Mouse (Mus musculus): ENCODE measurements around the gene App.

Gene App

DNA sequence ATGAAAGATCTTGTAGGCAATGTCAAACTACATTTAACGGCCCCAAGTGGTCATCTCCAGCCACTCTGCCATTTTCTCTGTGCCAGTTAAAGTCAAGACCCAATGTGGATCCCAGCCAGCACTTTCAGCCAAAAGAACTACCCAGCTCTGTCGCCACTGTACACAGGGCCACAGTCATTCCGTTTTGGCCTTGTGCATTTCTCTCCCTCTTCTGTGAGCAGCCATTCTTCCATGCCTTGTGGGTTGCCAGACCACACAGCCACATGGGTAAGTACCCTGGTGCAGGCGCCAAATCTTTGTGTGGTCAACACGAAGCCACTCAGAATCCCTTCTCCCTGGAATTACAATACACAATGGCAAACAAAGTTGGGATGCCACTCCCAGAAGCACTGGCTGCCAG is 57.7 kb downstream of the App start:
- no peak for DNase-seq

DNA sequence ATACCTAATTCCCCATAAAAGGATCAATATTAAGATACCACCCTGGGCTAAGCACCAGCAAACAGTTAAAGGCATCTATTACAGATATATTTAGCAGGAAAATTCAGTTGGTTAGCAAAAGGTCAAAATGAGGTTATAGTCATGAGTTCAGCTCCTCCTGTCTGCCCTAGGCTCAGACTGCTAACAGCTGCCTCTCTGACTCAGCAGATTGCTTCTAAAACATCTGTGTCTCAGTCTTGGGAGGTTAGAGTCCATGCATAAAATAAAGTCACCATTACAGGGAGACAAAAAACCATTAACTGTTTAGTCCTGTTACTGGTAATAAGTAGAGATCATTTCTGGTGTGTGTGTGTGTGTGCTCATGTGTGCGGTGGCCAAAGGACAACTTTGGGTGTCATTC is 58.8 kb downstream of the App start:
- no peak for DNase-seq

DNA sequence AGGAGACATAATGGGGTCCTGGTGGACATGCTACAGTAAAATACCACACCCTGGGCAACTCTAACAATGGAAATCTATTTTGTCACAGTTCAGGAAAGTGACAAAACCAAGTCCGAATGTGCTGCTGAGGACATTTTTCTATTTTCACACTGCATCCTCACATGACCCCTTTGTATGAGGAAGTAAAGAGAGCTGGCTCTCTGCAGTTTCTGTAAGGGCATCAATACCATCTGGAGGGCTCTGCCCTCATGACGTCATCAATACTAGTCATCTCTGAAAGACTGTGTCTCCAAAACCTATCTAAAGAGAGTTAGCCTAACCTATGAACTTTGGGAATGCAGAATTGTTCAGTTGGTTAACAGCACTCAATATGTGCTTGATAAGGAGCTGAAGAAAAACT is 59.6 kb downstream of the App start:
- no peak for DNase-seq

DNA sequence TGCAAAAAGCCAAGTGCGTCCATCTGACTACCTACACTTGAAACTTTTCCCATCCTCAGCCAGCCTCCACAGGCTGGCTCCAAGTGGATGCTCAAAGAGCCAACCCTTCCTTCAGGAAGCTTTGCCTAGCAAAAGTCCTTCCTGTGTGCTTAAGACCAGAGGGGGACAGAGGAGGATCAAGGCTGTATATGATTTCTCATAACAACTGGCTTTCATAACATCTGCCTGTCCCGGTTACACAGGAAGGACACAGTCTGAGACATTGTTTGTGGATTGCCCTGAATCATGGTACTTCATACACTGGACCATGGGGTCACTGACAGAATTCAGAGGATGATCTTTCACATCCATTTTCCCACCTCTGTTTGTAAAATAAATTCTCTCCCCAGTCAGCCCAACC is 61.3 kb downstream of the App start:
- DNase-seq: no peak

DNA sequence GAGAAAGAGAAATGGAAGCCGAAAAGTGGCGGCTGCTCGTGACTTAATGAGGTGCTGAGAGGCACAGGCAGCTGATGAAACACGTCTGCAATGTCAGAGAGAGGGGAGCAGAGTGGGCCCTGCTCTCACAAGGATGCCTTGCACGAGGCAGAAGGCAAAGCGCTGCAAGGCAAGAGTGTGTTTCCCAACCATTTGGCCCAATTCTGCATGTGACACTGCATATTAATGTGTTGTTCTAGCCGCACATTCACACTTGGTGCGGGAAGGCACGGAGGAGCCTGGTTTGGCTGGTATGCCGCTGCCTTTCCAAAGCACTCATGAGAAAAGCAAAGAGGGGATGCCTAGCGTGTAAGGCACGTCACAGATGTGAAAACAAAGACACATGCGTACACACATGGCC is 63.1 kb downstream of the App start:
- peak in 1 of 2 experiments; percentile 41 for DNase-seq

DNA sequence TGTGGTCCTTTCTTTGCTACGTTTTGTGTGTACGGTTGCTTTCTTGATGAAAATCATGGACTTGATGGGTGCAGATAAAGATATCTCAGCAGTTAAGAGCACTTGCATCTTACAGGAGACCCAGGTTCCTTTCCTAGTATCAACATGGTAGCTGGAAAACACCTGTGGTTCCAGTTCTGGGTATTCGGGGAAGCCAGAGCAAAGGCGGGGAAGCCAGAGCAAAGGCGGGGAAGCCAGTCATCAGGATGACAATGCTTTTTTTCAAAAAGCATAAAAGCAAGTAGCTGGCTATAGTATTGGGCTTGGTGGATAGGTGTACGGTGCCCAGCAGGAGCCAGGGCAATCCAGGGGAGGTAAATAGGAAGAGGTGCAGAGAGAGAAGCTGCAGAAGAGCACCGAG is 65.1 kb downstream of the App start:
- DNase-seq: no peak

DNA sequence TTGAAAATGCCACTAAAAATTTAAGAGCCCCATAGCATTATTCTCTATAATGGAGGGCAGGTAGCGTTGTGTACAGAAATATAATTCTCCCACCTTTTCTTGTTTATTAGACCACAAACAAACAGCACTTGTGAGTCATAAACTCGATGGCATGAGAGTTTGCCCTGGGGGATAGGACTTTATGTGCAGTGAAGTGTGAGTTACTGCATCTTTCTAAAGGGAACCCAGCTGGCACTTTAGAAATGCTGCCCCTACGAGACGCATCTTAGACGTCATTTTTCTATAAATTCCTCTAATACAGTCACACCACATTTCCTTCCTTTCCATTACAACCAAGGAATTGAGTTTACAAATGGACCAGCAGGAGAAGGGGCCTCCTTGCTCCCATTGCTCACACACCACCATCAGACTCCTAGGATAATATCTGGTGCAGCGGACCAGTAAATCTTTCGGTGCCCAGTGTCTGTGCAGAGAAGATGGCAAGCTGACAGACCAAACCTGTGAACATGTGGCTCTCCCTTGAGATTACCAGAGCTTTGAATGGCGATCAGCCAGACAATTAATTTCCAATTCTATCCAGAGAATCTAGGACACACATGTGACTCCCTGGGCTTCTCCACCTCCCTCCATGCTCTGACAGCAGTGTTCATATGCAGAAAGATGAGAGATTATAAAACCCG is 66.8 kb downstream of the App start:
- no peak for DNase-seq

DNA sequence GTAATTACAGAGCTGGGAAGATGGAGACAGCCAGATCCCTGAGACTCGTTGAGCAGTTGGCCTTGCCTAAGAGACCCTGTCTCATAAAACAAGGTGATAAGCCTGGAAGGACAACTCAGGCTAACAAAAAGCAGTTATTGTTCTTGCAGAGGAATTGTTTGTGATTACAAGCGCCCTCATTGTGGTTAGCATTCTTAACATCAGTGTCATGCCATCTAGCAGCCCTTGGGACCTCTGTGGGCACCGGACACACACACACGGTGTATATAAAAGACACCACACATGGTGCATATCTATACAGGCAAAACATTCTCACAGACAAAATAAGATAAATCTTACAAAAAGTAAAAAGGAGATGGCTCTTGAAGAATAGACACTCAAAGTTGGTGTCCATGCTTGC is 68.0 kb downstream of the App start:
- DNase-seq: no peak

DNA sequence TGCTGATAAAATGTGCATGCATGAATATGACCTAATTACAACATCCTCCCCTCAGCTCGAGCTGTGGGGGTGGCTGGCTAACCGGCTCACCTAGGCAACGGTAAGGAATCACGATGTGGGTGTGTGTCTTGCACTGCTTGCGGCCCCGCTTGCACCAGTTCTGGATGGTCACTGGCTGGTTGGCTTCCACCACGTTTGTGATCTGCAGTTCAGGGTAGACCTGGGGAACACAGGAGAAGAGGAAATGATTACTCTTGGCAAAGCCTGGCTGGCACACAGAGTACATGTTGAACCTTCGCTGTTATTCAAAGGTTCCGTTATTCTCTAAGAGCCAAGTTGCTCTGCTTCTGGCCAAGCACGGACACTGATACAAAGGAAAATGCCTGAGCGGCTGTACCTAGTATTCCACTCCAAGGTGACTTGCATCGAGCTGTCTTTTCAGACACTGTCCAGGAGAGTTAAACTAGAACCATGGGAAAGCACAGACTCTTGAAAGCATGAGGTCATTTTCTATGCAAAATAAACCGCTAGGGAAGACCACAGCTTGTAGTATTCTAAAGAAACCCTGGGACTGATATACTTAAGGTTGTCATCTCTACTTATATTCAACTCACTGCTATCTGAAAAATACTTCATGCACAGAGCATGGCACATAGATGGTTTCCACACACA is 70.3 kb downstream of the App start:
- DNase-seq: no peak

DNA sequence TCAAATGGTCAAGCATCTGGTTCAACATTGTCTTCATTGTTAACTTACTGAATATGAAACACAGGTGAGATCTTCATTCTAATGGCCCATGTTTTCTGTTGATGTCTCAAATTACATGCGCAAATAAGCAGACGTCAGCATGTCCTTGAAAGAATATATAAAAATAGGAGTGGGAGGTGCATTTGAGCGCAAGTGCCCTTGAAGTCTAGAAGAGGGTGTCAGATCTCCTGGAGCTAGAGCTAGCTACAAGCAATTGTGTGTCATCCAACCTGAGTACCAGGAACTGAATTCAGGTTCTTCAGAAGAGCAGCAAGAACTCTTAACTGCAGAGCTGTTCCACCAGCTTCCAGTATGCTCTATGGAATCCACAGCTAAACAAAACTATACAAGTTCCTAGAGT is 72.0 kb downstream of the App start:
- DNase-seq: no peak

DNA sequence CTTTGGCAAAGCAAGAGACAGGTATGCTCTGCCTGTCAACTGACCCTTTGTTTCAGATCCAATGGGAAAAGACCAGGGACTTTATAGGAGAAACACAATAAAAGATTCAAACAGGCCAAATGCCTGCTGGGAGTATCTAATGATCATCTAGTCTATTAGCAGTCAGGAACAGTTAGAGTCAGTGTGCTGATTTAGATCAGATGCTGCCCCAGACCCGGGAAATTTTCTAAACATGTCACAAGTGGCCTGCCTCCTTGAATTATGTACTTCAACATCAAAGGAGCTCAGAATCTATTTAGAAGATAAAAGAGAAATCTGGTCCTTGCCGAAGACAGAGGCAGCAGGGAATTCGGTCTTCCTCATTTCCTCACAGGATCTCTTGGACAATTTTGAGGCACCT is 72.8 kb downstream of the App start:
- no peak for DNase-seq

DNA sequence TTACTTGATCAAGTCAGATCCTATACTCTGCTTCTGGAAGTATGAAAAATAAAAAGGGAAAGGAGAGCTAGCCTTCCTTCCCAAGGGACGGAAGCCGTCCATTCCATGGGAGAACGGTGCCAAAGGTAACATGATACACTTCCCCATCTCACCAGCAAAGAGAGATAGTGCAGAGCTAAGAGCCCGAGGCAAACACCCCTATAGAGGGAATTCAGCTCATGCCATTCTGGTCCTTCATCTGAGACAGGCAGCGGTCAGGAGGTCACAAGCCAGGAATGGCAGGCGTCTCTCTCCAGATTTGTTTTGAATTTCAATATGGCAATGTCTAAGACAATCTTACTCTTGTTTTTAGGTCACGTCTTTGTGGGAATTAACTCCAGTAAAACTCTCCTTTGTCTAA is 74.1 kb downstream of the App start:
- no peak for DNase-seq

DNA sequence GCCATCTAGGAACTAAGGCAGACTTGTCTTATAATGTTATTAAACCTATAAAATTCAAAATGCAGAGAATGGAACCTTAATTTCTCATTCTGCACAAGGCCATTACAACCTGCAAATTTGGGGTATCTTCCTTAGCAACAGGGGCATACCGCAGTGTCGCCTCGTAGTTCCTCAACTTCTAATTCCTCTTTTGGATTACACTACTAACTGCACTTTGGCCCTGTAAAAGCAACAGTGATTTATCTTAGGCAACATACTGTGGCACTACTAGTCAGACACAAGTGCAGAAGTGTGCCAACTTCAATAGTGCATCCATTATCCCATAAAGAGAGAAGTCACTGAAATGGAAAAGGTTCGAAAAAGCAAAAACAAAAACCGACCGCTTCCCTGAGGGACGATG is 74.5 kb downstream of the App start:
- no peak for DNase-seq

DNA sequence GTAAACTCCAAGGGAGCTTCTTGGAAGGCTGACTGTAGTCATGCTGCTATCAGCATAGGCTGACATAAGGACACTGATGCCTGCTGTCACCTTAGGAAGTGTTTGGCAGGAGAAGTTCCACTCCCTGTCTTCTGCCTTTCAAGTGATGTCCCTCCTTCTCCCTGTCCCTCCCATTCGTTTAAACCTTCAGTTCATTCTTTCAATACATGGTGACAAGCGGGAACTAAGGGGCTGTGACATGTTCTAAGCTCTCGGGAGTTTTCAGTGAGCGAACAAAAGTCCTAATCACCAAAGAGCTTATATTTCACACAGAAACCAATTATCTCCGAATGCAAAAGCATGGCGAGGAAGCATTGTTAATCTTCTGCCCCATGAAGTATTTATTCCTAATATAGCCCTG is 77.2 kb downstream of the App start:
- DNase-seq: no peak

DNA sequence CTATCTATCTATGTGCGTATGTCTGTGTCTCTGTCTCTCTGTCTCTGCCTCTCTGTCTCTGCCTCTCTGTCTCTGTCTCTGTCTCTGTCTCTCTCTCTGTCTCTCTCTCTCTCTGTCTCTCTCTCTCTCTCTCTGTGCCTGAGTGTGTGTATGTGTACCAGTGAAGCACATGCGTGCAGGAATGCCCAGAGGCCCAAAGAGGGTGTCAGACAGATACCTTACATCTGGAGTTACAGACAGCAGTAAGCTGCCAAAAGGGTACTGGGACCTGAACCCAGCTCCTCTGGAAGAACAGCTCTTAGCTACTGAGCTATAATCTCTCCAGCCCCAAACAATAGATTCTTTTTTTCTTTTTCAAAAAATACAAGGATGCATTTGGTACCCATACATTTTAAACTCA is 77.6 kb downstream of the App start:
- DNase-seq: no peak

DNA sequence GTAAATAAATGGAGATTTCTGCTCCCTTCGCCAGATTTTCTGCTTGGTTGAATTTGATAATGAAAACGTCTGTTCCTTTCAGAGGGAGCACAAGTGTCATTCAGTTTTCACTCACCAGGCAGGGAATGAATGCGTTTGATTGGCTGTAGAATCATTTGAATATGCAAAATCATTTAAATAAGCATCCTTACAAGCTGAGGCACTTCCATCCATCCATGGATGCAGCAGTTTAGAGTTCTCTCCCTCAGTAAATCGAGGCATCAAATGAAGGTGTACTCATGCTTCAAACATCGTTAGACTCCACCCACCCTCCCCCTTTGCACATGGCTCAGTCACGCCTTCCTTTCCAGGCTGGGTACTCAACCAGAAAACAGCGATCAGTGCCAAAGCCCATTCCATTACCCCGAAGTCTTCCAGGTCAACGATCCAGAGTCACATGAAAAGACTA is 80.9 kb downstream of the App start:
- DNase-seq: peak; percentile 84 to 92

DNA sequence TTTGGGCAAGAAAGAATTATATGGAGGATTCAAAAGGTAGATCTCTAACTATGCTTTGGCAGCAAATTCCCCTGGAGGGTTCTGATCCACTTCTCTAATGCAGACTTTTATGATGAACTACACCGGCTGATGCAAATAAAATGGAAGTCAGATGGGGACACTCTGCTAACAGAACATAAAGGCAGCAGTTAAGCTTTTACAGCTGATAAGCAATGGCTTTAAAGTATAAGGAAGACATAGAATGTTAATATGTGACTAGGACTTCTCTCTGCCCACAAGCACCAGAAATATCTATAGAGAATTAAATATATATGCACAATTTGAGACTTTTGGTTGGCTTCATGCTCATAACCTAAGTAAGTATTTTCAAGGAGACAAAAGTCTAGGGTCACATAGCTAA is 81.4 kb downstream of the App start:
- no peak for DNase-seq

DNA sequence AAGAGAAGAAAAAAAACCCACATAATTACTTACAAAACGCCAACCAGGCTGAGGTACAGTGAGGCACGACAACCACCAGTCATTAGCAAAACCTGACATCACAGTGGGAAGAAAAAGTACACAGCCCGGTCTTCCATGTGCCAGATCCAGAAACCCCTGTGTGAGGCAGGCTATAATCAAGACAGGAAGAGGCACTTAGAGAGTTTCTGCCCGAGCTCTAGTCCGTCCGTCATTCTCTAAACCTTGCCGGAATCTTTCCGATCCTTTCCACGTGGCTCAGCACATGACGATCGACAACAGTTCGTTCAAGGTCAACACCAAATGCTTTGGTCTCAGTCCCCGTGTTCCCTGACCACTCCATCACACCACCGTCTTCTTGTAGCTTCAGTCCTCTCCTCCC is 82.6 kb downstream of the App start:
- peak in 1 of 2 experiments; percentile 39 for DNase-seq

DNA sequence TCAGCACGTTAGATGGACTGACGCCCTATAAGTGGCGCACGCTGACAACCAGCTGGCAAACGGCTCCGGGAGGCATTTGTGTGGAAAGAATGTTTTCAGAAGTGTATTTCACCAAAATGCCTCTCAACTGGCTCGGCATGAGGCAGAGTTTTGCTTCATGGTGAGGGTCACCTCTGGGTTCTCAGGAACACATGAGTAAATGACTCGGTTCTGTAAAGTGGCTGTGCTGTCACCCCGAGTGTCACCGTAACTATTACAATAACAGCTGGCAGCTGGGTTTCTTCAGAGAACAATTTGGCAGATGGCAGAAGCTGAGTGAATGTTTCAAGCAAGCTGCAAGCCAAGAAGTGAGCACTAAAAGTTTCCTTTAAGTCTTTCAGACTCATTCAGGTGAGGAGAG is 85.4 kb downstream of the App start:
- DNase-seq: no peak

DNA sequence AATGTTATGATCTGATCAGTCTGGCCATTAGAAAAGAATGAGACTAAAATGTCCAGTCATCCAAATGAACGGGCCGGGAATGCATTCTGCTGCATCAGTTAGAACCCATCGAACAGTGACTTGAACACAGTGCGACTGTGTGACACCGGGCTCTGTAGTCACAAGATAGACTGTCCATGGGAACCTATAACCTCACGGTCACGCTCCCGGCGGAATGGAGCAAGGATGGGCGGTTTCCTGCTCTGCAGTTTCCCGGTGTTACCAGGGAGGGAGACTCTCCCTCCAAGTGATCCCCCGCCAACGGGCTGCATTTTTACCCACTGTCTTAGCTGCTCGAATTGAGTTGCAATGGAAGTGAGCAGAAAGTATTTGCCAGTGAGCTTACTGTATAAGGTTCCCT is 87.3 kb downstream of the App start:
- DNase-seq: no peak

DNA sequence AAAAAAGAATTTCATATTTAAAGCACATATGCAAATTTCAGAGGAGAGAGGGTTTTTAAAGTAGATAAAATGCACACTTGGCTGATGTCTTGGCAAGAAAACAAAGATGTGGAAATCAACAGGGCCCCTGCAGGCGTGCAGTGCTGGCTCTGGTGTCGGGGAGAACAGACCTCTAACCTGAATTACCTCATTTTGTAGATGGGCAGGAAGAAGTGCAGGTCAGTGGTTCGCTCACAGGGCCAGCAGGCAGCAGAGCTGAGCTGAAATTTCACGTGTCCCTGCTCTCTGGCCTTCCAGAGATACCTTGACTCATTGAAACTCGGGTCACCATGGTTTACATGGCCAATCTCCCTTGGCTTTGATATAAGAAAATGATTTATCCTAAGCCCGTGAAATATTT is 87.7 kb downstream of the App start:
- DNase-seq: no peak

DNA sequence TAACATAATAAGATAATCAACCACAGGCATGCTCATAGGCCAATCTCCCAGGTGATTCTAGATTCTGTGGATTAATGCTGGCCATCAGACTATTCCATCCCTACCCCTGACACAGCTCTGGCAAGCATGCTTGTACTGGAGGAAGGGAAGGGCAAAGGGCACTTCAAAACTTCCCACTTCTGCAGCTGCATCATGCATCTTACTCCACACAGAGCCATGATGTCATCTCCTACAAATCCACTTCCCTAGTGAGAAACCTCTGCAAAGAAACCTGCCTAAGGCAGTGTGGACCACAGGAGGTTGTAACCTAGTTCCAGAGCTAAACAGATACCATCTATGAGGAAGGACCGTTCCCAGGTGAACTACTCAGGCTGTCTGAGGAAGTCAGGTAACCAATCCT is 89.4 kb downstream of the App start:
- DNase-seq: no peak

DNA sequence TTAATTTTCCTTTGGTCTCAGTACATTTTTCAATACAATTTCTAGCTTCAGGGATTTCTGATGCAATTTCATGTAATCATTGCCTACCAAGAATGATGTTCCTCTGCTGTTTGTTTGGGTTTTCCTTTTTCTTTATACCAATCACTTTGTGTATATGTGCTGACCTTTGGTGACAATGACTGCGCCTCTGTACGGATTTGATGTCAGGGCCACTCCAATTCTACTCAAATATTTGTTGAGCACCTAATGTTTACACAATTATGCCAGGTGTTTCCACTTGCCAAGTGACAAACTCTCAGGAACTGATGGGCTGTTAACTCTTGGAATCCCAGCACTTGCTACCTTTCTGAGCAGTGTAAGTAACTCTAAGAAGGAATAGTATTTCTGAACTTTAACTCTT is 98.2 kb downstream of the App start:
- DNase-seq: no peak

DNA sequence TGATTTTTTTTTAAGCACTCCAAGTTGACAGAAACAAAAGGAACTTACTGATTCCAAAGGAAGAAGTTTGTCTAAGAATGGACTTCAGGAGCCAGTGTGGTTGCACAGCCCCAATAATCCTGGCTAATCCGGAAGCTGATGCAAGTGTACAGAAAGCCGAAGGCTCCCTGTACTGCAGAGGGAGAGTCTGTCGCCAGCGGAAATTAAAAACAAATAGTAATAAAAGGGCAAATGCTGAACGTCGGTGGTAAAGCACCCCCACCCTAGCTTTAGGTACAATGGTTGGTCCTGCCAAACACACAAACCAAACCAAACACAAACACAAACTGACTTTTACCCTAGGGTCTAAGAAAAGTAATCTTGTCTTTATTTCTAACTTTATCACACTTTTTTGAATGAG is 98.7 kb downstream of the App start:
- DNase-seq: no peak

DNA sequence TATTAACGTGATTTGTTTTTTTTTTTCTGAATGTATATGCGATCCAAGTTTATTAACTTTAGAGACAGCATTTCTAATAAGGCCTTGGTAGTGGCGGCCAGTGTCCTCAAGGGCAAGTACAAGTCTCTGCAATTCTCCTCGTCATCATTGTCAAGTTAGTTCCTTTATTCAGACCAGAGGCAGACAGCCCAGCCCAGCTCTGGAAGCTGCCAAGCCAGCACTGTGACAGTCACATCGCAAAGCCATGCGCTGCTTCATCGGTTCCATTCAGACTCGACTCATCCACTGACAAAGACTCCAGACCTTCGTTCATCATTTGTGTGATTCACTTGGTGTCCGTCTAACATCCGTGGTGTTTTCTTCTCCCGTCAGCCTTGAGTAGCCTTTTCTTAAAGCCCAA is 100.9 kb downstream of the App start:
- no peak for DNase-seq
